Mouse (Mus musculus) limb, embryonic 14.5 days (tissue): ENCODE results near the gene Selenop. TPM values are rescaled to one million over a fixed set of nuclear protein-coding genes. Genes with fewer than 3 reads are reported as not detected.
A peak's percentile ranks its signal among the peaks of the same experiment; 100 is the strongest.

Source experiments
- ATAC-seq: fragments of 200-750 bp; cut with Nextera tagmentation; 2 replicates; pipeline ENCODE4 v1.8.0; 2017; ENCODE audit warnings: low read depth, moderate number of reproducible peaks, moderate TSS enrichment; ENCODE audit not compliant: low FRiP score
- DNase-seq: peaks from one replicate; pipeline ENCODE4 v3.0.0-alpha.2; 2015; ENCODE audit warnings: low spot score
- H3K27ac ChIP-seq: fragments of 300-500 bp; sonication (generic); replicated peaks from 2 replicates; pipeline ENCODE4 v1.5.1; 2014; ENCODE audit warnings: low read depth, mild to moderate bottlenecking, low read length, moderate library complexity, mixed read lengths
- H3K27me3 ChIP-seq: fragments of 300-500 bp; sonication (generic); 2 replicates; pipeline ENCODE4 v1.6.1; 2014; ENCODE audit warnings: low read length, mixed read lengths; ENCODE audit not compliant: control insufficient read depth, insufficient read depth
- H3K36me3 ChIP-seq: fragments of 300-500 bp; sonication (generic); 2 replicates; pipeline ENCODE4 v1.6.1; 2014; ENCODE audit warnings: mild to moderate bottlenecking, low read length, moderate library complexity, mixed read lengths; ENCODE audit not compliant: control insufficient read depth, insufficient read depth
- H3K4me1 ChIP-seq: fragments of 300-500 bp; sonication (generic); 2 replicates; pipeline ENCODE4 v1.6.1; 2014; ENCODE audit warnings: antibody characterized with exemption, low read length, mixed read lengths; ENCODE audit not compliant: control insufficient read depth, insufficient read depth
- H3K4me2 ChIP-seq: fragments of 300-500 bp; sonication (generic); replicated peaks from 2 replicates; pipeline ENCODE4 v1.6.1; 2014; ENCODE audit warnings: low read depth, mild to moderate bottlenecking, low read length, moderate library complexity; ENCODE audit not compliant: severe bottlenecking
- H3K4me3 ChIP-seq: fragments of 300-500 bp; sonication (generic); replicated peaks from 2 replicates; pipeline ENCODE4 v1.5.1; 2014; ENCODE audit warnings: low read length
- H3K9ac ChIP-seq: fragments of 300-500 bp; sonication (generic); 2 replicates; pipeline ENCODE4 v1.6.1; 2014; ENCODE audit warnings: mild to moderate bottlenecking, low read depth, low read length, moderate library complexity; ENCODE audit not compliant: severe bottlenecking
- H3K9me3 ChIP-seq: fragments of 300-500 bp; sonication (generic); 2 replicates; pipeline ENCODE4 v1.6.1; 2016; ENCODE audit warnings: low read length; ENCODE audit not compliant: control insufficient read depth
- POLR2A ChIP-seq: fragments of 200-500 bp; IDR thresholded peaks from 2 replicates; pipeline ENCODE4 v1.8.0; 2012; ENCODE audit warnings: inconsistent platforms, mild to moderate bottlenecking, moderate library complexity, borderline replicate concordance; ENCODE audit not compliant: insufficient read depth, insufficient read length; ENCODE audit errors: extremely low read depth
- WGBS: fragments of 180-500 bp; shearing (Covaris S2); extraction: QIAGEN DNeasy Blood & Tissue Kit; methylation state at CpG from one replicate; pipeline ENCODE4 v1.1.7; 2014; 5-methylcytosine and 5-hydroxymethylcytosine counted together
- polyA plus RNA-seq, 2 experiments: library from polyadenylated mRNA; depleted of rRNA in 1 of 2; stranded (reverse) in 1 of 2; unstranded in 1 of 2; fragments of >200 nt; fragmentation: Nextera tagmentation in 1 of 2; extraction: Ambion mirVana in 1 of 2; gene quantifications; 2 replicates each; pipeline versions ENCODE4 v1.2.1 to v1.2.3; 2012 to 2014

The Selenop gene
- polyA plus RNA-seq, 2 experiments = 99.2 to 174 TPM

DNA sequence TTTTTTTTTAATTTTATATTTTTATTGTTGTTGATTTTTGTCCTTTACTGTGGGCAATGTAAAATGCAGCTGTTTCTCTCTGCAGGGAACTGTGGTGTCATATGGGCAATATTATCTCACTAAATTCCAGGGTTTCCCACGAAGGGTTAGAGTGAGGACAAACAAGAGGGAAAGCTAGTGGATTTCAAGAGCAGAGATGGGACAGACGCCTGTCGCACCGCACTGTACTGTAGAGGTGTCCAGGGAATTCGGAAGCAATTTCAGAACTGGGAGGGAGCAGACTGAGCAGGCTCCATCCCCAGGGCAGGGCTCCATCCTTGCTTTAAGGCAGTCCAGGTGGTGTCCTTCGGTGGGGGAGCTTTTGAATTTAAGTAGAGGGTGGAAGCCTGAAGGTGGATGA, 2.9 kb downstream of the Selenop start:
- Histone ChIP-seq H3K4me3 (peak overlapping the region; percentile 42), H3K4me1 (peaks cover 14% of the 10 kb centered on the region), H3K9me3 (no peaks in the 10 kb centered on the region), H3K36me3 (no peaks in the 10 kb centered on the region), H3K9ac (peak overlapping the region; percentile 64; the same call in 1 of the 2 replicates), H3K4me2 (peak overlapping the region; percentile 54), H3K27me3 (no peaks in the 10 kb centered on the region), H3K27ac (no peak overlapping the region)
- no peak for TF ChIP-seq POLR2A
- ATAC-seq (peak; percentile 46; the same call in 1 of the 2 replicates), DNase-seq (no peak)
- WGBS = 26% methylated on average over 6 of the region's 6 CpGs

DNA sequence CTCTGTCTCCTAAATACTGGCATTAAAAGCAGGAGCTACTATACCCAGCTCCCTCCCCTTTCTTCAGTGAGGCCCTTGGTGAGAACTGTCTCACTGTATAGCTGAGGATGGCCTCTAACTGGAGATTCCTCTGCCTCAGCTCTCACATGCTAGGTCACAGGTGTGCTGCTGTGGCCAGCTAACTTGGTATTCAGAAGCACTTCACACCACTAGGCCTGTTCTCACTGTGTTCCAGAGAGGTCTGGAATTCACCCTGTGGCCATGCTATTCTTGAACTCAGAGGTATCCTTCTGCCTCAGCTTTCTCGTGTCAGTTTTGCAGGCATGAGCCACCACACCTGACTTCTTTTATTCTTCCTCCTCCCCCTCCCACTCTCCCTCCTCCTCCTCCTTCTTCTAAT, 4.8 kb downstream of the Selenop start:
- TF ChIP-seq POLR2A = no peak
- no peak for DNase-seq
- Histone ChIP-seq H3K4me1 (peaks cover 14% of the 10 kb centered on the region), H3K27me3 (no peaks in the 10 kb centered on the region), H3K4me3 (no peak overlapping the region), H3K36me3 (0 out of 2 replicates have a peak, but pooled peaks cover 7% of the 10 kb centered on the region), H3K27ac (no peak overlapping the region), H3K9me3 (no peaks in the 10 kb centered on the region), H3K4me2 (no peak overlapping the region), H3K9ac (no peak overlapping the region)
- 72% methylated on average over 1 of the region's 1 CpGs for WGBS
- no peak for ATAC-seq

DNA sequence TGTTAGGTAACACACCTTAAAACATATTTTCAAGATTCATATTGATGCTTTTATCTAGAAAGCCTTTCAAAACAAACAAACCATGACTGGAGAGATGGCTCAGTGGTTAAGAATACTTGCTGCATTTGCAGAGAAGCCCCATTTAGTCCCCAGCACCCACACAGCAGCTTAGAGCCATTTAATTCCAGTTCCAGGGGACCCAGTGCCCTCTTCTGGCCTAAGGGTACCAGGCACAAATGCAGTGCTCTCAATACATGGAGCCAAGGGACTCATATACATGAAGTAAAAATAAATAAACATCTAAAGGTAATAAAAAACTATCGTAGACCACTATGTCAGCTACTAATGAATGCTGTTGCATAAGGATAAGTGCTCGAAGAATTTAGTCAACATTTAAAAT, 9.0 kb downstream of the Selenop start:
- no peak overlapping the region for H3K9ac ChIP-seq
- no peak overlapping the region for H3K27ac ChIP-seq
- TF ChIP-seq POLR2A = no peak
- 93% methylated on average over 2 of the region's 2 CpGs for WGBS
- no peak overlapping the region for H3K4me2 ChIP-seq
- ATAC-seq (no peak), DNase-seq (no peak)
- H3K9me3 ChIP-seq = no peaks in the 10 kb centered on the region
- no peaks in the 10 kb centered on the region for H3K4me1 ChIP-seq
- peaks cover 7% of the 10 kb centered on the region; the same call in 1 of the 2 replicates for H3K36me3 ChIP-seq
- no peak overlapping the region for H3K4me3 ChIP-seq
- H3K27me3 ChIP-seq = no peaks in the 10 kb centered on the region

DNA sequence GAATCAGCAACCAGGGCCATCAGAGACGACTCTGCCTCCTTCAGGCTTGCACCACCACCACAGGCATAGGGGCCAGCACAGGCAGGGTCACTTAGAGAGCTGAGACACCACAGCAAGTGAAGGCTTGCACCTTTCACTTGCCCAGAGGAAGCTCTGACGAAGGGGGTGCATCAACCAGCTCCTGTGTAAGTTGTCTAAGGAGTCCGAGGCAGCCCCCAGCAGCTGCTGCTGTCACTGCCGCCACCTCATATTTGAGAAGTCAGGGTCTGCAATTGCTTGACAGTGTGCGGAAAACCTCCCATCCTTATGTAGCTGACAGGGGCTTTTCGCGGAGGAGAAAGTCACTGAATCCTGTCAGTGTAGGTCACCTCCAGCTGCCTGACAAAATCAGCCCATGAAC, 10.9 kb downstream of the Selenop start:
- WGBS = 72% methylated on average over 7 of the region's 7 CpGs
- ATAC-seq (no peak), DNase-seq (no peak)
- Histone ChIP-seq H3K27me3 (no peaks in the 10 kb centered on the region), H3K4me2 (no peak overlapping the region), H3K36me3 (peaks cover 7% of the 10 kb centered on the region; the same call in 1 of the 2 replicates), H3K27ac (no peak overlapping the region), H3K9me3 (no peaks in the 10 kb centered on the region), H3K4me1 (no peaks in the 10 kb centered on the region), H3K9ac (no peak overlapping the region), H3K4me3 (no peak overlapping the region)
- no peak for TF ChIP-seq POLR2A

DNA sequence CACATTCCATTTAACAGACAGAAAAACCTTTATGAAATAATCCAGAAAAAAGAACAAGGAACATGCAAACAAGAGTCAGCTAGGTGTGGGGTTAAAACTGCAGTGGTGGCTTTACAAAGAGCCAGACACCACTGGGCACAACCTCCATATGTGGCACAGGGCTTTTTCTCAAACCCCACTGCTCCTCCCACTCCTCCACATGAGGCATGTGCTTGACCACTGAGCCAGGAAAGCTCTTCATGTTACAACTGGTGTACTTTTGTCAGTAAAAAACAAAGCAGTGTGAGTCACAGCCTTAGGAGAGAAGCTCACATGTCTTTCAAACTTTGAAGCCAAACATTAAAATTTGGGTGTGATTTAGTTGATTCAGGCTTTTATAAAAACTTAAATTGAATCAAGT, 12.9 kb downstream of the Selenop start:
- H3K4me3 ChIP-seq = no peak overlapping the region
- H3K9ac ChIP-seq = no peak overlapping the region
- TF ChIP-seq POLR2A = no peak
- H3K4me2 ChIP-seq = no peak overlapping the region
- H3K27ac ChIP-seq = no peak overlapping the region
- DNase-seq = no peak
- H3K4me1 ChIP-seq = no peaks in the 10 kb centered on the region
- H3K27me3 ChIP-seq = no peaks in the 10 kb centered on the region
- no peaks in the 10 kb centered on the region for H3K9me3 ChIP-seq
- H3K36me3 ChIP-seq = peaks cover 7% of the 10 kb centered on the region; the same call in 1 of the 2 replicates
- no peak for ATAC-seq

DNA sequence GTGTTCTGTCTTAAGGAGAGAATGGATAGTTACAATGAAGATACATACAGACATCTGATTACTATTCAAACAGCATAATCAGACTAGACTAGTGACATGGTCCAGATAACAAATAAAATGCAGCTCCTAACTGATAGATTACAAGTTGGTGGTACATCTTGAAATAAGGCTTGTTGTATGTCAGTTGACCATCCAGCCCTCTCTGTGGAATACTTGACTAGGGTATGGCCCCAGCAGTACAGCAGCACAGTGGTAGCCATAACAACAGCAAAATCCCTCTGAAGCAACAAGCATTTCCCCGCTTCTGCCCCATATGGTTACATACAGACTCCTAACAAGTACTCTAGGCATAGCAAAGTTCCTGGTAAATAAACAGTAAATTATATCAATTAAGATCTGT, 13.4 kb downstream of the Selenop start:
- Histone ChIP-seq H3K4me2 (no peak overlapping the region), H3K9ac (no peak overlapping the region), H3K36me3 (peaks cover 3% of the 10 kb centered on the region; the same call in 1 of the 2 replicates), H3K9me3 (no peaks in the 10 kb centered on the region), H3K27ac (no peak overlapping the region), H3K4me3 (no peak overlapping the region), H3K4me1 (no peaks in the 10 kb centered on the region), H3K27me3 (no peaks in the 10 kb centered on the region)
- 76% methylated on average over 1 of the region's 1 CpGs for WGBS
- TF ChIP-seq POLR2A = no peak
- no peak for DNase-seq
- no peak for ATAC-seq
